9 mouse cellular contexts compared by ENCODE assay signal in genomic region chr12:86770261-86770670, GRCm38 (mm10). TPM values are rescaled to one million over a fixed set of nuclear protein-coding genes. Genes with fewer than 3 reads are reported as not detected.
DNase-seq lines count a peak whose midpoint lies in the region; ATAC-seq and TF ChIP-seq lines count a peak whose summit lies in the region.
"Had no signal": no experiment of that assay in that cellular context is flagged by ENCODE, and none has a peak within 500 bp of the region (broad histone marks: within the 10 kb centered on the region; RNA-seq: fewer than 3 reads in every experiment).

No protein-coding gene starts in this region.

- peak; percentile 29 for DNase-seq in liver, adult 2 months (ENCODE audit: extremely low read depth, low read depth, low spot score)
- no peak for DNase-seq in liver
- DNase-seq in cerebellum, adult 18-20 months: peak; percentile 44 to 53
- peak; percentile 73 for DNase-seq in gastrocnemius, postnatal 10 days
- DNase-seq in kidney, adult 8-10 months: peak; percentile 75 to 90
- DNase-seq in lung, postnatal 4 days: peak; percentile 79 to 92
- no peak for DNase-seq in natural killer cell, adult 2 months (ENCODE audit: low spot score in 2 of 2)

- H3K27me3 ChIP-seq in liver, adult 2 months (ENCODE audit: control insufficient read depth, insufficient read depth, low read length): no peaks in the 10 kb centered on the region

- H3K4me3 ChIP-seq in liver, adult 2 months (ENCODE audit: insufficient read depth, low read depth, low read length): no peak overlapping the region

- TF ChIP-seq CTCF in liver, adult 2 months (IDR thresholded peaks at IDR 0.05; ENCODE audit: low read depth, low read length): no peak

- WGBS in liver, adult 2 months: 13% methylated on average over 4 of the region's 4 CpGs

- no peak for ATAC-seq in activated CD4-positive, CD25-positive, alpha-beta regulatory T cell, adult 4 months

- H3K4me1 ChIP-seq in liver, adult 2 months (ENCODE audit: control insufficient read depth, insufficient read depth, low read length): peaks cover 3% of the 10 kb centered on the region; the same call in 1 of the 2 replicates

- TF ChIP-seq POLR2A in liver, adult 2 months (IDR thresholded peaks at IDR 0.05; ENCODE audit: extremely low read depth, insufficient read depth, low read length): no peak

- H3K27ac ChIP-seq in liver, adult 2 months (replicated peaks; ENCODE audit: insufficient read depth, low read depth, low read length): peak overlapping the region; percentile 37; the same call in 1 of the 2 replicates

- no peaks in the 10 kb centered on the region for H3K36me3 ChIP-seq in liver, adult 2 months (ENCODE audit: control insufficient read depth, insufficient read depth, low read length)

- H3K9ac ChIP-seq in liver, adult 2 months (ENCODE audit: low read depth, low read length): no peak overlapping the region

- no peaks in the 10 kb centered on the region for H3K79me2 ChIP-seq in liver, adult 2 months (ENCODE audit: control insufficient read depth, insufficient read depth, low read length)

RNA-seq across cellular contexts. Expression of gene Lrrc74a, which starts 36.1 kb away (rescaled TPM):
- not detected in 2 replicates for total RNA-seq in liver, adult 2 months (2014; rRNA removed)
- polyA plus RNA-seq in liver, adult 2 months (2012; rRNA removed): not detected in 2 replicates
- total RNA-seq in gastrocnemius, postnatal 10 days (2021): not detected
- polyA plus RNA-seq in activated CD4-positive, CD25-positive, alpha-beta regulatory T cell, adult 4 months (2017; shearing (Covaris generic)): not detected
- polyA plus RNA-seq: large intestine, adult 2 months had no signal

RNA-seq across cellular contexts. Expression of gene Angel1, which starts 44.0 kb away (rescaled TPM):
- total RNA-seq in liver, adult 2 months (2014; rRNA removed): 1.1 and 1.7 TPM in 2 replicates
- polyA plus RNA-seq in liver, adult 2 months (2012; rRNA removed): 4.1 and 5.2 TPM in 2 replicates
- 1 to 10 TPM; 5.8 to 6.3 TPM for total RNA-seq in gastrocnemius, postnatal 10 days (2021)
- polyA plus RNA-seq in activated CD4-positive, CD25-positive, alpha-beta regulatory T cell, adult 4 months (2017; shearing (Covaris generic)): 1 to 10 TPM; 4.0 to 5.7 TPM

Comparison
In these comparisons a context has a peak if more than half of its experiments do, and no peak if none do; other contexts are left out.
1. DNase-seq: peak in liver, adult 2 months (single experiment), cerebellum, adult 18-20 months (2 of 2), gastrocnemius, postnatal 10 days (single experiment), kidney, adult 8-10 months (2 of 2) and lung, postnatal 4 days (2 of 2); none in liver (single experiment) and natural killer cell, adult 2 months (0 of 2).